26 mouse cellular contexts compared by ENCODE assay signal in genomic region chr17:81335526-81335925, GRCm38 (mm10).
"Had no signal": no experiment of that assay in that cellular context is flagged by ENCODE, and none has a peak within 500 bp of the region (broad histone marks: within the 10 kb centered on the region; RNA-seq: fewer than 3 reads in every experiment).

No protein-coding gene starts in this region.

- H3K9me3 ChIP-seq: heart, embryonic 10.5 days; heart, embryonic 12.5 days; hindbrain, embryonic 10.5 days; hindbrain, embryonic 12.5 days; intestine, embryonic 15.5 days; liver, embryonic 13.5 days; liver, embryonic 15.5 days had no signal

- H3K4me2 ChIP-seq: heart, embryonic 12.5 days; hindbrain, embryonic 12.5 days; hindbrain, embryonic 14.5 days; intestine, embryonic 15.5 days; liver, embryonic 11.5 days; liver, embryonic 13.5 days; liver, embryonic 15.5 days had no signal

- H3K36me3 ChIP-seq: heart, embryonic 10.5 days; heart, embryonic 12.5 days; hindbrain, embryonic 10.5 days; hindbrain, embryonic 12.5 days; intestine, embryonic 15.5 days; limb, embryonic 13.5 days; liver, embryonic 13.5 days; liver, embryonic 15.5 days had no signal

- H3K4me1 ChIP-seq: heart, embryonic 10.5 days; heart, embryonic 12.5 days; hindbrain, embryonic 10.5 days; hindbrain, embryonic 12.5 days; intestine, embryonic 15.5 days; liver, embryonic 13.5 days; liver, embryonic 15.5 days had no signal

- H3K9ac ChIP-seq: heart, embryonic 12.5 days; hindbrain, embryonic 12.5 days; hindbrain, embryonic 14.5 days; intestine, embryonic 15.5 days; limb, embryonic 13.5 days; liver, embryonic 13.5 days; liver, embryonic 15.5 days had no signal

- H3K27me3 ChIP-seq: heart, embryonic 12.5 days; hindbrain, embryonic 12.5 days; intestine, embryonic 15.5 days; limb, embryonic 13.5 days; liver, embryonic 13.5 days; liver, embryonic 15.5 days had no signal

- H3K27ac ChIP-seq: gastrocnemius, adult 2 months; heart, embryonic 10.5 days; hindbrain, embryonic 10.5 days; hindbrain, embryonic 12.5 days; hindbrain, embryonic 14.5 days; intestine, embryonic 15.5 days; layer of hippocampus, adult 2 months; left cerebral cortex, adult 2 months; limb, embryonic 13.5 days; liver, embryonic 13.5 days; liver, embryonic 15.5 days had no signal

- ATAC-seq: hindbrain, embryonic 16.5 days; inflammation-experienced regulatory T-cells, adult 6 months; intestine, embryonic 15.5 days; intestine, postnatal 0 days had no signal

- H3K4me3 ChIP-seq: gastrocnemius, adult 2 months; heart, embryonic 10.5 days; heart, embryonic 12.5 days; hindbrain, embryonic 10.5 days; hindbrain, embryonic 12.5 days; intestine, embryonic 15.5 days; layer of hippocampus, adult 2 months; left cerebral cortex, adult 2 months; limb, embryonic 13.5 days; liver, embryonic 13.5 days; liver, embryonic 15.5 days had no signal

- DNase-seq: gastrocnemius, adult 2 months; gastrocnemius, postnatal 10 days; gastrocnemius, postnatal 25 days; heart, adult 18-20 months; heart, postnatal 10 days; heart, postnatal 4 days; kidney, adult 9 months; kidney, postnatal 10 days; kidney, postnatal 25 days; kidney, postnatal 4 days; liver; liver, embryonic 13.5 days had no signal
